Mouse (Mus musculus) lung, postnatal 14 days (tissue): ENCODE measurements at regions not wholly inside any gene's neighbourhood (a gene's known extent, or its start where the extent isn't known, plus 50 kb on each side); places are given as distances from the start of the nearest gene placed in this dataset.

ENCODE experiments used
- DNase-seq: peaks from one replicate; pipeline ENCODE4 v3.0.0; 2021

GRCm38 (mm10) chr5:43424551-43425257 is 90.6 kb upstream of the C1qtnf7 start:
- no peak for DNase-seq

GRCm38 (mm10) chr5:43433337-43433736 is 82.0 kb upstream of the C1qtnf7 start:
- no peak for DNase-seq

- DNase-seq, result no peak
Measured at GRCm38 (mm10) chr5:43439191-43439590, 76.1 kb upstream of the C1qtnf7 start.

GRCm38 (mm10) chr5:43441306-43441705 is 74.0 kb upstream of the C1qtnf7 start:
- peak; percentile 42 for DNase-seq

GRCm38 (mm10) chr5:43444582-43445214 is 70.6 kb upstream of the C1qtnf7 start:
- DNase-seq, result no peak

- no peak for DNase-seq
Measured at GRCm38 (mm10) chr5:43445620-43446019, 69.7 kb upstream of the C1qtnf7 start.

- no peak for DNase-seq
Measured at GRCm38 (mm10) chr5:43446295-43446694, 69.0 kb upstream of the C1qtnf7 start.

GRCm38 (mm10) chr5:43456018-43456417 is 59.3 kb upstream of the C1qtnf7 start:
- DNase-seq, result peak; percentile 14

- no peak for DNase-seq
Measured at GRCm38 (mm10) chr5:43457725-43458124, 57.6 kb upstream of the C1qtnf7 start.

GRCm38 (mm10) chr5:43461987-43462715 is 53.2 kb upstream of the C1qtnf7 start:
- DNase-seq, result no peak
